Mouse (Mus musculus): ENCODE measurements at regions not wholly inside any gene's neighbourhood (a gene's known extent, or its start where the extent isn't known, plus 50 kb on each side); places are given as distances from the start of the nearest gene placed in this dataset.

- TF ChIP-seq POLR2A (IDR thresholded peaks at IDR 0.05; ENCODE audit: extremely low read depth, insufficient read depth, low read length): no peak
- TF ChIP-seq CTCF (IDR thresholded peaks at IDR 0.05; ENCODE audit: extremely low read depth, insufficient read depth, low read length): no peak
Measured at GRCm38 (mm10) chr3:149295257-149295831, 305.0 kb upstream of the Adgrl2 start.

Measured in cortical plate, adult 2 months (tissue).